Mouse (Mus musculus) gastrocnemius, postnatal 10 days (tissue): Measurements from ENCODE around the gene Sox2. TPM values are rescaled to one million over a fixed set of nuclear protein-coding genes. Genes with fewer than 3 reads are reported as not detected.

Experiments used
- microRNA-seq, 2 experiments: library from miRNA; unstranded; fragments of <30 nt; microRNA quantifications; one replicate each; pipeline ENCODE4 v1.2.0; 2021
- total RNA-seq, 2 experiments: library from RNA; stranded (reverse); gene quantifications; 2 replicates each; pipeline ENCODE4 v1.2.3; 2021

Sox2 gene
- total RNA-seq, 2 experiments from 2014 or later, result 0.38 to 0.77 TPM

Small RNA genes within 50 kb of the gene (microRNA-seq; reads per million reads assigned to microRNA genes)
- 0 reads per million in 2 experiments for gene Mir1897
